Comparison of ENCODE assay signal across 18 mouse cellular contexts in genomic region chr5:117277784-117278183, GRCm38 (mm10). TPM values are rescaled to one million over a fixed set of nuclear protein-coding genes. Genes with fewer than 3 reads are reported as not detected.
DNase-seq lines count a peak whose midpoint lies in the region; ATAC-seq and TF ChIP-seq lines count a peak whose summit lies in the region.
"Had no signal": no experiment of that assay in that cellular context is flagged by ENCODE, and none has a peak within 500 bp of the region (broad histone marks: within the 10 kb centered on the region; RNA-seq: fewer than 3 reads in every experiment).

No protein-coding gene starts in this region.

- H3K27me3 ChIP-seq in embryonic facial prominence, embryonic 11.5 days (ENCODE audit: control insufficient read depth, insufficient read depth, low read length), result no peaks in the 10 kb centered on the region
- H3K27me3 ChIP-seq in embryonic facial prominence, embryonic 10.5 days (replicated peaks; ENCODE audit: low read depth, poor library complexity, severe bottlenecking), result no peaks in the 10 kb centered on the region
- no peaks in the 10 kb centered on the region for H3K27me3 ChIP-seq in neural tube, embryonic 15.5 days (replicated peaks)
- H3K27me3 ChIP-seq: embryonic facial prominence, embryonic 13.5 days; limb, embryonic 13.5 days; megakaryocyte, embryonic 14.5 days; neural tube, embryonic 13.5 days had no signal

- H3K4me2 ChIP-seq in embryonic facial prominence, embryonic 11.5 days (ENCODE audit: low read depth, low read length), result no peak overlapping the region
- no peak overlapping the region for H3K4me2 ChIP-seq in neural tube, embryonic 15.5 days
- H3K4me2 ChIP-seq: embryonic facial prominence, embryonic 13.5 days; limb, embryonic 13.5 days; neural tube, embryonic 13.5 days had no signal

- DNase-seq in embryonic facial prominence, embryonic 11.5 days (ENCODE audit: low spot score), result peak; percentile 13
- DNase-seq in embryonic facial prominence, embryonic 10.5 days (ENCODE audit: low spot score), result no peak
- DNase-seq in left cerebral cortex, adult 2 months (ENCODE audit: extremely low spot score in 1 of 2, low spot score in 2 of 2), result no peak
- no peak for DNase-seq in left cerebral cortex, adult 18-20 months (ENCODE audit: low spot score in 2 of 2)
- DNase-seq in 416B (ENCODE audit: low read depth), result peak; percentile 33
- DNase-seq in brain, embryonic 14.5 days (ENCODE audit: low read depth), result no peak
- DNase-seq in B cell, adult 2 months, result no peak
- DNase-seq: cerebellum, adult 11-12 months; heart, adult 11 months; kidney, adult 18-20 months; lung, adult 2 months; thymus, postnatal 36 days had no signal

- no peak for TF ChIP-seq POLR2A in brain, embryonic 14.5 days (IDR thresholded peaks at IDR 0.05; ENCODE audit: borderline replicate concordance, extremely low read depth, insufficient read depth, insufficient read length, poor library complexity, severe bottlenecking)

- intact Hi-C loops in left cerebral cortex, adult 2 months (cut with DNase I), result no loop called here

- no peak overlapping the region for H3K4me3 ChIP-seq in embryonic facial prominence, embryonic 11.5 days (ENCODE audit: low read depth, low read length)
- H3K4me3 ChIP-seq in embryonic facial prominence, embryonic 10.5 days, result no peak overlapping the region
- H3K4me3 ChIP-seq in left cerebral cortex, adult 2 months, result no peak overlapping the region
- H3K4me3 ChIP-seq in neural tube, embryonic 15.5 days (replicated peaks), result no peak overlapping the region
- H3K4me3 ChIP-seq: embryonic facial prominence, embryonic 13.5 days; forebrain, embryonic 10.5 days; limb, embryonic 13.5 days; megakaryocyte, embryonic 14.5 days; neural tube, embryonic 13.5 days had no signal

- H3K9ac ChIP-seq in embryonic facial prominence, embryonic 11.5 days (replicated peaks; ENCODE audit: low read length), result no peak overlapping the region
- no peak overlapping the region for H3K9ac ChIP-seq in neural tube, embryonic 15.5 days (replicated peaks)
- H3K9ac ChIP-seq: embryonic facial prominence, embryonic 13.5 days; limb, embryonic 13.5 days; neural tube, embryonic 13.5 days had no signal

- 93% methylated on average over 6 of the region's 6 CpGs for WGBS in embryonic facial prominence, embryonic 11.5 days
- 92% methylated on average over 6 of the region's 6 CpGs for WGBS in embryonic facial prominence, embryonic 10.5 days
- WGBS in neural tube, embryonic 15.5 days, result 89% methylated on average over 6 of the region's 6 CpGs

- no peaks in the 10 kb centered on the region for H3K9me3 ChIP-seq in embryonic facial prominence, embryonic 11.5 days (replicated peaks; ENCODE audit: control insufficient read depth, low read length)
- H3K9me3 ChIP-seq in embryonic facial prominence, embryonic 10.5 days, result no peaks in the 10 kb centered on the region
- H3K9me3 ChIP-seq in neural tube, embryonic 15.5 days (replicated peaks), result no peaks in the 10 kb centered on the region
- H3K9me3 ChIP-seq: embryonic facial prominence, embryonic 13.5 days; forebrain, embryonic 10.5 days; limb, embryonic 13.5 days; neural tube, embryonic 13.5 days had no signal

- H3K4me1 ChIP-seq in embryonic facial prominence, embryonic 11.5 days (ENCODE audit: control insufficient read depth, insufficient read depth, low read length), result no peaks in the 10 kb centered on the region
- H3K4me1 ChIP-seq in embryonic facial prominence, embryonic 10.5 days, result 0 out of 2 replicates have a peak, but pooled peaks cover 4% of the 10 kb centered on the region
- no peaks in the 10 kb centered on the region for H3K4me1 ChIP-seq in neural tube, embryonic 15.5 days
- H3K4me1 ChIP-seq: embryonic facial prominence, embryonic 13.5 days; forebrain, embryonic 10.5 days; limb, embryonic 13.5 days; neural tube, embryonic 13.5 days had no signal

- H3K27ac ChIP-seq in embryonic facial prominence, embryonic 11.5 days (replicated peaks; ENCODE audit: low read depth, low read length), result no peak overlapping the region
- no peak overlapping the region for H3K27ac ChIP-seq in embryonic facial prominence, embryonic 10.5 days (replicated peaks)
- H3K27ac ChIP-seq in left cerebral cortex, adult 2 months, result no peak overlapping the region
- H3K27ac ChIP-seq in neural tube, embryonic 15.5 days (replicated peaks), result no peak overlapping the region
- H3K27ac ChIP-seq: embryonic facial prominence, embryonic 13.5 days; forebrain, embryonic 10.5 days; limb, embryonic 13.5 days; neural tube, embryonic 13.5 days had no signal

- peak; percentile 11 for TF ChIP-seq CTCF in left cerebral cortex, adult 2 months (IDR thresholded peaks at IDR 0.05)
- TF ChIP-seq CTCF in brain, embryonic 14.5 days (IDR thresholded peaks at IDR 0.05; ENCODE audit: borderline replicate concordance, extremely low read depth, insufficient read depth, insufficient read length), result peak; percentile 25; the same call in 1 of the 2 replicates

- no peaks in the 10 kb centered on the region; the same call in 1 of the 2 replicates for H3K36me3 ChIP-seq in embryonic facial prominence, embryonic 11.5 days (replicated peaks; ENCODE audit: control insufficient read depth, insufficient read depth, low read depth, low read length)
- H3K36me3 ChIP-seq in embryonic facial prominence, embryonic 10.5 days (replicated peaks), result peaks cover 52% of the 10 kb centered on the region
- H3K36me3 ChIP-seq in neural tube, embryonic 15.5 days, result peaks cover 22% of the 10 kb centered on the region

- ATAC-seq in embryonic facial prominence, embryonic 11.5 days (replicated peaks; ENCODE audit: insufficient number of reproducible peaks, low FRiP score, low TSS enrichment, low read depth), result no peak
- no peak for ATAC-seq in neural tube, embryonic 15.5 days (ENCODE audit: low FRiP score)

RNA-seq across cellular contexts. Expression of gene Pebp1, which starts 9.6 kb away (rescaled TPM):
- polyA plus RNA-seq in embryonic facial prominence, embryonic 11.5 days (2014; fragmentation: Nextera tagmentation; extraction: Ambion mirVana), result 861 and 931 TPM in 2 replicates
- 895 and 919 TPM in 2 replicates for polyA plus RNA-seq in embryonic facial prominence, embryonic 10.5 days (2016; fragmentation: Nextera tagmentation; extraction: Ambion mirVana)
- total RNA-seq in left cerebral cortex, adult 2 months (2021), result 100 to 1,000 TPM; 647 to 672 TPM
- total RNA-seq in left cerebral cortex, adult 18-20 months (2021), result 100 to 1,000 TPM; 712 to 741 TPM
- 896 and 1,192 TPM in 2 replicates for polyA plus RNA-seq in brain, embryonic 14.5 days (2012; rRNA removed)
- 1,021 and 1,056 TPM in 2 replicates for polyA plus RNA-seq in neural tube, embryonic 15.5 days (2015; fragmentation: Nextera tagmentation; extraction: Ambion mirVana)

RNA-seq across cellular contexts. Expression of gene Vsig10, which starts 41.1 kb away (rescaled TPM):
- 0.84 and 3.2 TPM in 2 replicates for polyA plus RNA-seq in embryonic facial prominence, embryonic 11.5 days (2014; fragmentation: Nextera tagmentation; extraction: Ambion mirVana)
- polyA plus RNA-seq in embryonic facial prominence, embryonic 10.5 days (2016; fragmentation: Nextera tagmentation; extraction: Ambion mirVana), result 3.4 and 4.0 TPM in 2 replicates
- 1 to 10 TPM; 1.7 to 2.1 TPM for total RNA-seq in left cerebral cortex, adult 2 months (2021)
- 1 to 10 TPM; 1.8 to 2.2 TPM for total RNA-seq in left cerebral cortex, adult 18-20 months (2021)
- 2.5 and 2.6 TPM in 2 replicates for polyA plus RNA-seq in brain, embryonic 14.5 days (2012; rRNA removed)
- polyA plus RNA-seq in neural tube, embryonic 15.5 days (2015; fragmentation: Nextera tagmentation; extraction: Ambion mirVana), result 1.8 and 2.5 TPM in 2 replicates

Comparison
In these comparisons a context has a peak if more than half of its experiments do, and no peak if none do; other contexts are left out.
1. DNase-seq: peak in embryonic facial prominence, embryonic 11.5 days (single experiment) and 416B (single experiment); none in embryonic facial prominence, embryonic 10.5 days (single experiment), left cerebral cortex, adult 2 months (0 of 2), left cerebral cortex, adult 18-20 months (0 of 2), brain, embryonic 14.5 days (single experiment) and B cell, adult 2 months (0 of 2).